Mouse (Mus musculus): ENCODE data around the gene Szrd1.

The Szrd1 gene

DNA sequence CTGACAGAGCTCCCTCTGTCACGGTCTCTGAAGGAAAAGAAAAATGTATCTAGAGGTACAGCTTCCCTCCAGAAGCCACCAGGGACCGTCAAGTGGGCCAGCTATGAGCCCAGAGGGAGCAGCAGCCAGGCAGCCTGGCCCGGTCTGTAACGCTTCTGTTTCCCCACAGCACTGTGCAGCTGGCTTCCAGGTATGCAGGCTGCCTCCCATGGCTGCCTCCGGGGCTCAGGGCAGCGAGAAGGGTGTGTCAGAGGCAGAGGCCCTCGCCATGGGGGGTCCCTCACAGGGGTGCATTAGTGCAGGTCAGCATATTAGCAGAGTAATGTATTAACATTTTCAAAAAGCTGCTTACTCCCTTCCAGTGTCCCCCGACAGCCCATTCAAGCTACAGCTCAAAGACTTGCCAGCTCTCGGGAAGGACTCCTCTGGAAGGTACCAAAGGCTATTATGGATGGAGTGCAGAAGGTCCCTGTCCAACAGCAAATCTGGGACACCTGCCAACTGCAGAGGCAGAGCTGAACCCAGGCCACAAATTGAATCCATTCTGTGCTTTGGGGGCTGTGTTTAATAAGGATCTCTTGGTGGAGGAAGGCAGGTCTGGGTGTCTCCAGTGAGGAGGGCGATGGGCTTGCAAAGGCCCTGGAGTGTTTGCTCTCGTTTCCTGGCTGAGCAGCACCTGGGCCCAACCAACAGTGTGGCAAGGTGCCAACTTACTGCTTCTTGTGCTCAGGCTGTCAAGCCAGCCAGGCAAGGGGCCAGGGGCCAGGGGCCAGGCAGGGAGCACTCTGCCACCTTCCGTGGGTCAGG, 72.7 kb downstream of the Szrd1 start:
- DNase-seq = peak; percentile 89 to 91

DNA sequence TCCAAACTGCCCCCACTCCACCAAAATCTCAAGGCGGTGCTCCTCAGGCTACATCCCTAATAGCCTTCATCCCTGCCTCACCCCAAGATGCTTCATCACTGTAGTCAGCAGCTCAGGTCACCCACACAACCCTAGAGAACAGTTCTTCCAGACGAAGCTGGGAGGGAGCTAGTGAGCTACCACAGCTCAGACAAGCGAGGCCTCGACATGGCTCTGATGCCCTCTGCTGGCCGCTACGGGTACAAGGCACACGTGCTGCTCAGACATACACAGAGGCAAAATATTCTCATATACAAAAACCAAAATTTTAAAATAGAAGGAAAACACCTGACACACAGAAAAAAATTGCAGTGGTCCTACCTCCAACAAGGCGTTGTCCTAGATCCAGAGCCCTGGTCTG, 74.5 kb downstream of the Szrd1 start:
- peak; percentile 88 to 93 for DNase-seq

DNA sequence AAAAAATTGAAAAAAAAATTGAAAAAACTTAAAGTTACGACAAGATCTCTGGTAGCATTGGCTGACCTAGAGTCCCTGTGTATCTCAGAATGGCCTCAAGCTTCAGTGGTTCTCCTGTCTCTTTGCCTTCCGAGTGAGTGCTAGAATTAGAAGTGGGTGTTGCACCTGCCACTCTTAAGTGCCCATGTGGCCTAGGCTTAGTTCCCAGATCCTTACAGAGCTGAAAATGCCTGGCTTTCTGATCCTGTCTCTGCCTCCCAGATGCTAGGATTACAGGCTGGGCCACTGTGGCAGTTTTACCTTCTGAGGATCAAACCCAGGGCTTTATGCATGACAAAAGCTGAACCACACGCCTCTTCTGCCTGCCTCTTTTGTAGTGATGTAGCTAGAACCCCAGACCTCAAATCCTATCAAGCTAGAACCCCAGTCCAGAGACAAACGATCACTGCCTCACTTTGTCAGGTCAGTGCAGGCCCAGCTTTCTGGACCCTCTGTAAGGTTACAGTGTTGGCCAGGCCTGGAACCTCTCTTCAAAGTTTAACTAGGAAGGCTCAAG, 75.4 kb downstream of the Szrd1 start:
- no peak for DNase-seq
